Mouse (Mus musculus): ENCODE data around the gene Gm14137. TPM values are rescaled to one million over a fixed set of nuclear protein-coding genes. Genes with fewer than 3 reads are reported as not detected.

Gene Gm14137
- polyA plus RNA-seq, 1 experiment from 2014 or later, result 0.75 TPM

DNA sequence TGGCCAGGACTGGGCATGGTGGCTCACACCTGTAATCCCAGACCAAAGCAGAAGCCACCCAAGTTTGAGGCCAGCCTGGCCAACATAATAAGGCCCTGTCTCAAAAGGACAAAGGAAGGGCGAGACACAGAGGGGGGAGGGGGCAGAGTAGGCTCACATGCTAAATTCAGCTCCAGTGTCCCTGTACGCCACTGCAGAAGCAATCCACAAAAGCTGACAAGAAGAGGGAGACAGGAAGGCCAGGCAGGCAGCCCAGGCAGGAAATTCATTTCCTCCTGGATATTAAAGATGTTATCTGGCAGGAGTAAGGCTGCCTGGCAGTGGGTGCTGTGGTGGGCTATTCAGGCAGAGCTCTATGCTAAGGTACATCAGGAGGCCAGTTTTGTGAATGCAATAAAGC, 13.1 kb upstream of the Gm14137 start:
- Histone ChIP-seq H3K9me3 (no peaks in the 10 kb centered on the region), H3K4me1 (replicated peaks) (peaks cover 16% of the 10 kb centered on the region), H3K27me3 (ENCODE audit: insufficient read depth, poor library complexity, severe bottlenecking) (peaks cover 24% of the 10 kb centered on the region), H3K36me3 (no peaks in the 10 kb centered on the region), H3K4me3 (no peak overlapping the region), H3K27ac (peak overlapping the region; percentile 35; the same call in 1 of the 2 replicates)
- no peak for DNase-seq (ENCODE audit: low spot score)
- 36% methylated on average over 2 of the region's 2 CpGs for WGBS

DNA sequence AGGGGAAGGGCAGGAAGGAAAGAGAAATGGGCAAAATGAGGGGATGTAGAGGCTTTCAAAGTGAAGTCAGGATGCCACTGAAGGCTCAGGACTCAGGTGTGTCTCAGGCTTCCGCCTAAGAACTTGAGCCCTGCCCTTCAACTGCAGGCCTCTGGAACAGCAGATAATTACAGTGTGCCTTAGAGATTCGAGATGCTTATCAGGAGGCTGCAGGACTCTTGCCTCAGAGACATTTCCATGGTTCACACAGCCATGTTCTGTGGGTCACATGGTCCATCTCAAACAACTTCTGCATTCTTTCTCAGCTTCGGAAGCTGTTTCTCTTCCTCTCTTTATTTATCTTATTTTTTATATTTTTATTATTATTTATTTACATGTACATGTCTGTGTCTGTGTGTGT, 11.2 kb upstream of the Gm14137 start:
- Histone ChIP-seq H3K27ac (no peak overlapping the region), H3K27me3 (ENCODE audit: insufficient read depth, poor library complexity, severe bottlenecking) (peaks cover 43% of the 10 kb centered on the region), H3K4me1 (replicated peaks) (peaks cover 23% of the 10 kb centered on the region), H3K9me3 (no peaks in the 10 kb centered on the region), H3K4me3 (no peak overlapping the region), H3K36me3 (no peaks in the 10 kb centered on the region)
- WGBS, result 70% methylated on average over 3 of the region's 3 CpGs
- no peak for DNase-seq (ENCODE audit: low spot score)

GRCm38 (mm10) chr2:119163999-119164398, 10.3 kb upstream of the Gm14137 start:
- peaks cover 51% of the 10 kb centered on the region for H3K27me3 ChIP-seq (ENCODE audit: insufficient read depth, poor library complexity, severe bottlenecking)
- DNase-seq (ENCODE audit: low spot score), result no peak
- 87% methylated on average over 4 of the region's 4 CpGs for WGBS

GRCm38 (mm10) chr2:119165401-119165800, 8.9 kb upstream of the Gm14137 start:
- H3K36me3 ChIP-seq, result no peaks in the 10 kb centered on the region
- no peak overlapping the region for H3K27ac ChIP-seq
- no peak for DNase-seq (ENCODE audit: low spot score)
- no peak overlapping the region for H3K4me3 ChIP-seq
- H3K4me1 ChIP-seq (replicated peaks), result peaks cover 23% of the 10 kb centered on the region
- H3K27me3 ChIP-seq (ENCODE audit: insufficient read depth, poor library complexity, severe bottlenecking), result peaks cover 59% of the 10 kb centered on the region
- no peaks in the 10 kb centered on the region for H3K9me3 ChIP-seq

More at GRCm38 (mm10) chr2:119163999-119164398, 10.3 kb upstream of the Gm14137 start:
- Histone ChIP-seq H3K36me3 (no peaks in the 10 kb centered on the region), H3K27ac (no peak overlapping the region), H3K9me3 (no peaks in the 10 kb centered on the region), H3K4me3 (no peak overlapping the region), H3K4me1 (replicated peaks) (peaks cover 23% of the 10 kb centered on the region)

DNA sequence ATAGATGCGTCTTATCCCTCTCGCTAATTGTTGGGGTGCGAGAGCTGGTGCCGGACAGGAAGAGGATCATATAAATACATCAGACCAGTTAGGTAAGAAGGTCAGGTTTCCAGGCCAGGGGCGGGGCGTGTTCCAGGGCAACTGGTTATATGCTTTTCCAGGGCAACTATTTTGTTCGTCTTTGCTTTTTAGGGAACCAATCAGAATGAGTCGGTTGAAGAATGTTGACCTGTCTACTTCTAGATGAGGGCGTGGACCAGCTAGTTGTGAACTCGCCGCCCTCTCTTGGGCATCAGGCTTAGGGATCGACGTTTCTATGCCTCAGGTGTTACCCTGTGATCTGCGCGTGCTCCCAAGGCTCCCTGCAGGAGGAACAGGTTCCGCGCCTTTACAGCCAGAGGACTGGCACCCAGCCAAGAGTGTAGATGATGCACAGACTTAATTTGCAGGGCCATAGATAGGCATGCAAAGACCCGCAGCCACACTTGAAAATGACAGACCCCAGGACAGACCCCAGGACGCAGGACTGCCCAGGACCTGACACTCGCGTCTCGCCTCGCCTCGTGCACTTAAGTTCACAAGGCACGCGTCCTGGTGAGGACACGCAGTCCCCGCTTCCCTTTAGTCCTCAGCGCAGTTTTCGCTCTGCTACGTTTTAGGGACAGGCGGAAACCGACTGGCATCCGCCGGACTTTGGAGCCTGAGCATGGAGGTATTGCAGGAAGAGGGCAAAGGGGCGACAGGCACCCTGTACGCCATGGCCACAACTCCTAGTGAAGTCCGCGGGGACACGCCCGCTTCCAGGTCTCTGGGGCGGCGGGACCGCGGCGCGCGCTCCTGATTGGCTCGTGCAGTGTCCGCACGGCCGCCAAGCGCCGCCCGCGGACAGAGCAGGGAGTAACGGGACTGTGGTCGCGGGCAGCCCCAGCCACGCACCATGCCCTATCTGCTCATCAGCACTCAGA, 7.1 kb upstream of the Gm14137 start, which contains the start of gene Gchfr:
Gene Gchfr, plus strand, starts transcription at position 873 of the 965 bp plus-strand sequence.
- Histone ChIP-seq H3K27ac (peak within 1 kb of the TSS; percentile 64), H3K9me3 (no peaks in the 10 kb centered on the region), H3K4me1 (replicated peaks) (peaks cover 23% of the 10 kb centered on the region), H3K27me3 (ENCODE audit: insufficient read depth, poor library complexity, severe bottlenecking) (peaks cover 59% of the 10 kb centered on the region), H3K4me3 (peak within 1 kb of the TSS; percentile 68), H3K36me3 (peaks cover 5% of the 10 kb centered on the region; the same call in 1 of the 2 replicates)
- WGBS, result under 1% methylated on average over 60 of the region's 60 CpGs
- peak; percentile 73 for DNase-seq (ENCODE audit: low spot score)

GRCm38 (mm10) chr2:119167866-119168256, 6.4 kb upstream of the Gm14137 start:
- H3K27me3 ChIP-seq (ENCODE audit: insufficient read depth, poor library complexity, severe bottlenecking), result peaks cover 59% of the 10 kb centered on the region

GRCm38 (mm10) chr2:119170282-119170681, 4.0 kb upstream of the Gm14137 start:
- 90% methylated on average over 2 of the region's 2 CpGs for WGBS
- DNase-seq (ENCODE audit: low spot score), result no peak

More at GRCm38 (mm10) chr2:119167866-119168256, 6.4 kb upstream of the Gm14137 start:
- Histone ChIP-seq H3K9me3 (no peaks in the 10 kb centered on the region), H3K27ac (peak overlapping the region; percentile 64), H3K36me3 (peaks cover 9% of the 10 kb centered on the region; the same call in 1 of the 2 replicates), H3K4me1 (replicated peaks) (peaks cover 30% of the 10 kb centered on the region), H3K4me3 (peak overlapping the region; percentile 68)
- WGBS, result 3% methylated on average over 26 of the region's 26 CpGs
- no peak for DNase-seq (ENCODE audit: low spot score)

DNA sequence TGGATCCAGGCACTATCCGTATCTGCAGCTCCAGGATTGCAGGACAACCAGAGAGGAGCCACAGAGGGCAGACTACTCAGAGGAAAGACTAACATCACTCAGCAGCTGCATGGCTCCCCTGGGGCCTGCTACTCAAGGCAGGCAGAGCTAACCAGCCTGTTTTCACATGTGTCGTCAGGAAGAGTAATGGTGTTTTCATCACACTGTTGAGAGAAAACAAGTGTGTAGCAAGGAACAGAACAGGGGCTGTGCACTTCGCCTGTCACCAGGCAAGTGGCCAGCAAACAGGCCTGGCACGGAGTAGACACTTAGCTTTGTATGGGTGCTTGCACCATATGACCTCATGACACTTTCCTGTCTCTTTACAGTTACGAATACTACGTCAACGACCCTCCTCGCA, 2.7 kb upstream of the Gm14137 start:
- Histone ChIP-seq H3K4me3 (no peak overlapping the region), H3K4me1 (replicated peaks) (peaks cover 52% of the 10 kb centered on the region)
- no peak for DNase-seq (ENCODE audit: low spot score)

More at GRCm38 (mm10) chr2:119170282-119170681, 4.0 kb upstream of the Gm14137 start:
- Histone ChIP-seq H3K27me3 (ENCODE audit: insufficient read depth, poor library complexity, severe bottlenecking) (peaks cover 45% of the 10 kb centered on the region), H3K27ac (no peak overlapping the region), H3K36me3 (peaks cover 9% of the 10 kb centered on the region), H3K4me3 (no peak overlapping the region), H3K4me1 (replicated peaks) (peaks cover 54% of the 10 kb centered on the region), H3K9me3 (no peaks in the 10 kb centered on the region)

DNA sequence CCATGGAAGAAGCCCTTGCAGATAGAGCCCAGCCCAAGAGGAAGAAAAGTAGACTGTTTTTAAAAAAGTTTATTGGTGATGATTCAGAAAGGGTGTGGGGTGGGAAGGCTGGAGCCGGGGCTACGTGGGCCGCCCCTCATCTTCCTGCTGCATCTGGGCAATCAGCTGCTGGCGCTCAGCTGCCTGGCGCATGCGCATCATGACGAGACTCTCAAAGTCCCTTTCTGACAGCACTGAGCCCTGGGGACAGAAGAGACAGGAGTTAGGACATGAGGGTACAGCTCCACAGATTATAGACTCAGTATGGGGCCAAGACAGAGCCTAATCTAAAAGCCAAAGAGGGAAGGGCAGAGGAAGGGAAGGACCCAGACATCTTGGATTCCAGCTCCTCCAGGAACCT, 1.9 kb upstream of the Gm14137 start:
- DNase-seq (ENCODE audit: low spot score), result no peak
- Histone ChIP-seq H3K27me3 (ENCODE audit: insufficient read depth, poor library complexity, severe bottlenecking) (peaks cover 23% of the 10 kb centered on the region), H3K9me3 (no peaks in the 10 kb centered on the region), H3K27ac (peak overlapping the region; percentile 14; the same call in 1 of the 2 replicates), H3K4me3 (no peak overlapping the region), H3K4me1 (replicated peaks) (peaks cover 43% of the 10 kb centered on the region), H3K36me3 (peaks cover 16% of the 10 kb centered on the region)
- 87% methylated on average over 7 of the region's 7 CpGs for WGBS

More for the DNA sequence above, 2.7 kb upstream of the Gm14137 start:
- H3K9me3 ChIP-seq, result no peaks in the 10 kb centered on the region
- peaks cover 32% of the 10 kb centered on the region for H3K27me3 ChIP-seq (ENCODE audit: insufficient read depth, poor library complexity, severe bottlenecking)
- H3K36me3 ChIP-seq, result peaks cover 9% of the 10 kb centered on the region
- 75% methylated on average over 8 of the region's 8 CpGs for WGBS
- H3K27ac ChIP-seq, result no peak overlapping the region

- WGBS, result 28% methylated on average over 13 of the region's 13 CpGs
Measured at GRCm38 (mm10) chr2:119172862-119173576, 1.3 kb upstream of the Gm14137 start.

DNA sequence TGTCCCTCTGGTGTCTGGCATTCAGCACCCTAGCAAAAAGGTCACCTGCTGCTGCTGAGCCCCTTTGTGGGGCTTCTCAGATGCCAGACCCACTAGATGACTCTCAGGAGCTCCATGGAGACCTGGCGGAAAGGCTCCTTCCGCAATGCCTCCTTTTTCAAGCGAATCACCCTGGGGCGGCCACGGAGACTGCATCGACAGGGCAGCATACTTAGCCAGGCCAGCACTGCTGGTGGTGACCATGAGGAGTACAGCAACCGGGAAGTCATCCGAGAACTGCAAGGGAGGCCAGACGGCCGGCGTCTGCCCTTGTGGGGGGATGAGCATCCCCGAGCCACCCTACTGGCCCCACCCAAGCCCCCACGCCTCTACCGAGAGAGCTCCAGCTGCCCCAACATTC, 557 bp downstream of the Gm14137 start:
- Histone ChIP-seq H3K27ac (0 out of 2 replicates have a peak overlapping the region, but pooled peaks have one; percentile 29), H3K36me3 (peaks cover 38% of the 10 kb centered on the region), H3K4me3 (no peak overlapping the region), H3K27me3 (ENCODE audit: insufficient read depth, poor library complexity, severe bottlenecking) (0 out of 2 replicates have a peak, but pooled peaks cover under 1% of the 10 kb centered on the region), H3K9me3 (no peaks in the 10 kb centered on the region), H3K4me1 (replicated peaks) (peaks cover 36% of the 10 kb centered on the region)
- WGBS, result 52% methylated on average over 14 of the region's 14 CpGs
- no peak for DNase-seq (ENCODE audit: low spot score)

More at GRCm38 (mm10) chr2:119172862-119173576, 1.3 kb upstream of the Gm14137 start:
- H3K36me3 ChIP-seq, result peaks cover 21% of the 10 kb centered on the region
- no peak for DNase-seq (ENCODE audit: low spot score)
- H3K4me1 ChIP-seq (replicated peaks), result peaks cover 38% of the 10 kb centered on the region
- H3K27me3 ChIP-seq (ENCODE audit: insufficient read depth, poor library complexity, severe bottlenecking), result peaks cover 17% of the 10 kb centered on the region
- H3K27ac ChIP-seq, result peak overlapping the region; percentile 14
- no peak overlapping the region for H3K4me3 ChIP-seq
- no peaks in the 10 kb centered on the region for H3K9me3 ChIP-seq

DNA sequence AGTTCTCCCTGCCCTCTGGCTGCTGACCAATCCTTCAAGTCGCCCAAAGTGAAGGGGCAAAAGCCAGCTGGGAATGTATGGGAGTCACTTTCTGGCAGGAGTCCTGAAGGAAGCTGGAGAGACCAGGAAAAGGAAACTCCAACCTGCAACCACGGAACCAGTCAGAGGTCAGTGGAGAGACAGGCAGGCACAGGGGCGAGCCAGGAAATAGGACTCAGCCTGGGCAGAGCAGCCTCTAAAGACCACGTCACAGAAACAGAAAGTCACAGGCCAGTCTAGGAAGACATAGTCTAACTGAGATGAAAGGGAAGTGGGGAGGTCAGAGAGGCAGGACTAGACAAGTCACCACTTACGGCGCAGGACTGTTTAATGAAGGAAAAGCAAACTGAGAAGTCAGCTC, 1.3 kb downstream of the Gm14137 start:
- 67% methylated on average over 6 of the region's 6 CpGs for WGBS
- peak overlapping the region; percentile 29; the same call in 1 of the 2 replicates for H3K27ac ChIP-seq
- peaks cover 36% of the 10 kb centered on the region for H3K4me1 ChIP-seq (replicated peaks)
- DNase-seq (ENCODE audit: low spot score), result no peak
- peaks cover 46% of the 10 kb centered on the region for H3K36me3 ChIP-seq
- H3K27me3 ChIP-seq (ENCODE audit: insufficient read depth, poor library complexity, severe bottlenecking), result no peaks in the 10 kb centered on the region
- H3K9me3 ChIP-seq, result no peaks in the 10 kb centered on the region
- H3K4me3 ChIP-seq, result no peak overlapping the region

All from hindbrain, embryonic 10.5 days (tissue).